ENCODE assay signal across 9 mouse cellular contexts in the genomic region with DNA sequence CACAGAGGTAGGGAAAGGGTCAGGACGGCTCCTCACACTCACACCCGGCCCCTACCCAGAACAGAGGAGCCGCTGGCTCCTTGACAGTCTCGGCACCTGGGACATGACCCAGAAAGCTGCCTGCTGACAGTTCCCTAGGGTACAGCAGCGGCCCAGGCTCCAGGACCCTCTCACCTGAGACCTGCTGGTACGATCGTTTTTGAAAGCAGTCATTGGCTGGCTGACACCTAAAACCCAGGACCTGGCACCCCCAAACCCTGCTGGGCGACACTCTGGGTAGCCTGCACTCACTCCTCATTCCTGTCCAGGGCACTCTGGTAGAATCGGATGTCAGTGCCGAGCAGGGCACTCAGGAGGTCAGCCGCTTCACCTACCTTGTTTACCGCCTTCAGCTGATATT. TPM values are rescaled to one million over a fixed set of nuclear protein-coding genes. Genes with fewer than 3 reads are reported as not detected.
DNase-seq lines count a peak whose midpoint lies in the region; ATAC-seq and TF ChIP-seq lines count a peak whose summit lies in the region.
"Had no signal": no experiment of that assay in that cellular context is flagged by ENCODE, and none has a peak within 500 bp of the region (broad histone marks: within the 10 kb centered on the region; RNA-seq: fewer than 3 reads in every experiment).

No protein-coding gene starts in this region.

- peak overlapping the region; percentile 25 to 32 for H3K4me3 ChIP-seq in heart, embryonic 14.5 days (ENCODE audit: control insufficient read depth in 1 of 2, insufficient read depth in 1 of 2, low read depth in 1 of 2, low read length in 2 of 2)
- peak overlapping the region; percentile 27 for H3K4me3 ChIP-seq in embryonic facial prominence, embryonic 12.5 days
- no peak overlapping the region for H3K4me3 ChIP-seq in hindbrain, embryonic 15.5 days
- peak overlapping the region; percentile 16; the same call in 1 of the 2 replicates for H3K4me3 ChIP-seq in midbrain, embryonic 14.5 days (replicated peaks; ENCODE audit: low read depth, low read length)
- no peak overlapping the region for H3K4me3 ChIP-seq in thymus, adult 2 months (ENCODE audit: control insufficient read depth, insufficient read depth, low read length)

- ATAC-seq in heart, embryonic 14.5 days (ENCODE audit: insufficient number of reproducible peaks, insufficient read depth, low FRiP score, low read depth): no peak
- 0 out of 2 replicates have a peak, but pooled peaks have one; percentile 22 for ATAC-seq in embryonic facial prominence, embryonic 12.5 days (ENCODE audit: insufficient number of reproducible peaks, insufficient read depth, low FRiP score, low TSS enrichment)
- no peak for ATAC-seq in hindbrain, embryonic 15.5 days (ENCODE audit: low FRiP score, low read depth)
- no peak for ATAC-seq in midbrain, embryonic 14.5 days (ENCODE audit: low FRiP score, low TSS enrichment)

- H3K4me2 ChIP-seq in heart, embryonic 14.5 days (ENCODE audit: low read length): peak overlapping the region; percentile 75
- peak overlapping the region; percentile 52 for H3K4me2 ChIP-seq in embryonic facial prominence, embryonic 12.5 days (replicated peaks)
- peak overlapping the region; percentile 50 for H3K4me2 ChIP-seq in hindbrain, embryonic 15.5 days
- peak overlapping the region; percentile 50 for H3K4me2 ChIP-seq in midbrain, embryonic 14.5 days (ENCODE audit: low read length)

- no peak overlapping the region for H3K9ac ChIP-seq in heart, embryonic 14.5 days (ENCODE audit: low read length)
- 0 out of 2 replicates have a peak overlapping the region, but pooled peaks have one; percentile 28 for H3K9ac ChIP-seq in embryonic facial prominence, embryonic 12.5 days
- no peak overlapping the region for H3K9ac ChIP-seq in hindbrain, embryonic 15.5 days
- 0 out of 2 replicates have a peak overlapping the region, but pooled peaks have one; percentile 29 for H3K9ac ChIP-seq in midbrain, embryonic 14.5 days (replicated peaks; ENCODE audit: low read length)

- no peaks in the 10 kb centered on the region for H3K9me3 ChIP-seq in heart, embryonic 14.5 days (ENCODE audit: control insufficient read depth, low read length)
- H3K9me3 ChIP-seq in embryonic facial prominence, embryonic 12.5 days: no peaks in the 10 kb centered on the region
- H3K9me3 ChIP-seq in hindbrain, embryonic 15.5 days: no peaks in the 10 kb centered on the region
- no peaks in the 10 kb centered on the region for H3K9me3 ChIP-seq in midbrain, embryonic 14.5 days (ENCODE audit: control insufficient read depth, low read length)

- peaks cover 4% of the 10 kb centered on the region; the same call in 1 of the 2 replicates for H3K27me3 ChIP-seq in heart, embryonic 14.5 days (ENCODE audit: control insufficient read depth, insufficient read depth, low read length)
- H3K27me3 ChIP-seq in embryonic facial prominence, embryonic 12.5 days: peaks cover 18% of the 10 kb centered on the region
- peaks cover 5% of the 10 kb centered on the region; the same call in 1 of the 2 replicates for H3K27me3 ChIP-seq in hindbrain, embryonic 15.5 days
- H3K27me3 ChIP-seq in midbrain, embryonic 14.5 days (ENCODE audit: control insufficient read depth, insufficient read depth, low read length): peaks cover 14% of the 10 kb centered on the region; the same call in 1 of the 2 replicates
- no peaks in the 10 kb centered on the region for H3K27me3 ChIP-seq in thymus, adult 2 months (ENCODE audit: control insufficient read depth, insufficient read depth, low read length)

- TF ChIP-seq POLR2A in thymus, adult 2 months (IDR thresholded peaks at IDR 0.05; ENCODE audit: control insufficient read depth, extremely low read depth, insufficient read depth, low read length, poor library complexity): no peak

- WGBS in heart, embryonic 14.5 days: 39% methylated on average over 12 of the region's 12 CpGs
- 14% methylated on average over 12 of the region's 12 CpGs for WGBS in embryonic facial prominence, embryonic 12.5 days
- 24% methylated on average over 12 of the region's 12 CpGs for WGBS in hindbrain, embryonic 15.5 days
- WGBS in midbrain, embryonic 14.5 days: 23% methylated on average over 12 of the region's 12 CpGs
- WGBS in thymus, adult 2 months: 79% methylated on average over 12 of the region's 12 CpGs

- no peak for TF ChIP-seq CTCF in thymus, adult 2 months (IDR thresholded peaks at IDR 0.05; ENCODE audit: borderline replicate concordance, control insufficient read depth, extremely low read depth, insufficient read depth, low read length, poor library complexity)

- H3K4me1 ChIP-seq in heart, embryonic 14.5 days (ENCODE audit: control insufficient read depth in 2 of 2, insufficient read depth in 2 of 2, low read length in 2 of 2): peaks cover 13 to 30% of the 10 kb centered on the region in 2 experiments
- peaks cover 28% of the 10 kb centered on the region for H3K4me1 ChIP-seq in embryonic facial prominence, embryonic 12.5 days
- peaks cover 43% of the 10 kb centered on the region for H3K4me1 ChIP-seq in hindbrain, embryonic 15.5 days (replicated peaks)
- peaks cover 28% of the 10 kb centered on the region for H3K4me1 ChIP-seq in midbrain, embryonic 14.5 days (ENCODE audit: control insufficient read depth, insufficient read depth, low read length)
- H3K4me1 ChIP-seq in thymus, adult 2 months (replicated peaks; ENCODE audit: control insufficient read depth, insufficient read depth, low read length): peaks cover 8% of the 10 kb centered on the region

- H3K36me3 ChIP-seq in heart, embryonic 14.5 days (ENCODE audit: control insufficient read depth, insufficient read depth, low read length): peaks cover 24% of the 10 kb centered on the region
- no peaks in the 10 kb centered on the region; the same call in 1 of the 2 replicates for H3K36me3 ChIP-seq in embryonic facial prominence, embryonic 12.5 days
- H3K36me3 ChIP-seq in hindbrain, embryonic 15.5 days: peaks cover 8% of the 10 kb centered on the region; the same call in 1 of the 2 replicates
- peaks cover 4% of the 10 kb centered on the region; the same call in 1 of the 2 replicates for H3K36me3 ChIP-seq in midbrain, embryonic 14.5 days (ENCODE audit: control insufficient read depth, insufficient read depth, low read length)
- no peaks in the 10 kb centered on the region for H3K36me3 ChIP-seq in thymus, adult 2 months (ENCODE audit: control insufficient read depth, insufficient read depth, low read length)

- H3K27ac ChIP-seq in heart, embryonic 14.5 days (replicated peaks in 1 of 2; ENCODE audit: control insufficient read depth in 1 of 2, insufficient read depth in 1 of 2, low read depth in 2 of 2, low read length in 2 of 2): no peak overlapping the region
- no peak overlapping the region for H3K27ac ChIP-seq in embryonic facial prominence, embryonic 12.5 days
- no peak overlapping the region for H3K27ac ChIP-seq in hindbrain, embryonic 15.5 days (replicated peaks)
- no peak overlapping the region for H3K27ac ChIP-seq in midbrain, embryonic 14.5 days (replicated peaks; ENCODE audit: low read depth, low read length)
- H3K27ac ChIP-seq in thymus, adult 2 months (ENCODE audit: control insufficient read depth, insufficient read depth, low read length): no peak overlapping the region

- no peak for DNase-seq in heart, postnatal 4 days
- no peak for DNase-seq in midbrain, embryonic 14.5 days
- no peak for DNase-seq in thymus, adult 2 months
- no peak for DNase-seq in layer of hippocampus, adult 18-20 months (ENCODE audit: low spot score in 2 of 2)
- DNase-seq in kidney, adult 8-10 months: no peak
- DNase-seq: cerebellum, adult 9-11 months had no signal

RNA-seq across cellular contexts. Expression of gene Katnb1, which starts 56.2 kb away (rescaled TPM):
- 15.0 and 15.2 TPM in 2 replicates for polyA plus RNA-seq in heart, embryonic 14.5 days (2014; fragmentation: Nextera tagmentation; extraction: Ambion mirVana)
- 10 to 100 TPM; 13.0 to 15.0 TPM for total RNA-seq in heart, postnatal 4 days (2021)
- 28.9 and 30.9 TPM in 2 replicates for polyA plus RNA-seq in embryonic facial prominence, embryonic 12.5 days (2016; fragmentation: Nextera tagmentation; extraction: Ambion mirVana)
- 42.2 and 49.9 TPM in 2 replicates for polyA plus RNA-seq in hindbrain, embryonic 15.5 days (2015; fragmentation: Nextera tagmentation; extraction: Ambion mirVana)
- polyA plus RNA-seq in midbrain, embryonic 14.5 days (2014; fragmentation: Nextera tagmentation; extraction: Ambion mirVana): 42.4 and 46.1 TPM in 2 replicates
- 38.4 and 41.6 TPM in 2 replicates for polyA plus RNA-seq in thymus, adult 2 months (2012; rRNA removed)
- total RNA-seq in layer of hippocampus, adult 18-20 months (2021): 10 to 100 TPM; 45.1 to 46.3 TPM

Comparison
In these comparisons a context has a peak if more than half of its experiments do, and no peak if none do; other contexts are left out.
1. H3K4me3 ChIP-seq: peak in heart, embryonic 14.5 days (2 of 2), embryonic facial prominence, embryonic 12.5 days (single experiment) and midbrain, embryonic 14.5 days (single experiment); none in hindbrain, embryonic 15.5 days (single experiment) and thymus, adult 2 months (single experiment).
2. H3K9ac ChIP-seq: peak in embryonic facial prominence, embryonic 12.5 days (single experiment) and midbrain, embryonic 14.5 days (single experiment); none in heart, embryonic 14.5 days (single experiment) and hindbrain, embryonic 15.5 days (single experiment).
3. Peak in every context shown above with its lines, with median percentiles within 50 percentile points of each other: H3K4me2 ChIP-seq.